Mouse (Mus musculus): ENCODE data around the gene Gm21103.
"Not testable (repeated sequence)": the region's sequence is repeated elsewhere in the genome, so short reads cannot be mapped to it uniquely, and the experiment has no call there.

Gm21103 gene

GRCm38 (mm10) chr14:6304743-6305142 is at the start of gene Gm21103:
TSS of gene Gm21103 (minus strand) at chr14:6304843.
- not testable (repeated sequence) for DNase-seq

DNA sequence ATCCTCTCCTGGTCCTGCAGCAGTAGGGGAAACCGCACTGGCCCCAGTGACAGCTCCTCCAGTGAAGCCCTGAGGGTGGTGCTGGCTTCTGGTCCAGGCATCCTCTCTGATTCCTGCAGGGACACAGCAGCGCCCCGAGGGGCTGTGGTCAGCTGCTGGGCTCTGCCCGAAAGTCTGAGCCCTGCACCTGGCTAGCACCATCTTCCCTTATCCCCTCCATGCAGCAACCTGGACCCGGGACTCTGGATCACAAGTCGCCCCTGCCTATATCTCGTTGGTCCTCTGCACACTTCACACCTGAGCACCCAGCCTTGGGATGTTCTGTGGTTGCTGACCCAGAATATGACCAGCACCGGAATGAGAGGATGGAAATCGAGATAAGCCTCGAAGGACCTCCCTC is 38.9 kb upstream of the Gm21103 start, which contains the start of gene Gm3618:
Gm3618 (minus strand) TSS at position 101 of the 400 bp plus-strand sequence.
- not testable (repeated sequence) for DNase-seq

GRCm38 (mm10) chr14:6286931-6287715 is 17.5 kb downstream of the Gm21103 start, which contains the start of gene Gm3411:
TSS of gene Gm3411 (minus strand) at chr14:6287250.
- peak; percentile 3 for DNase-seq
